Mouse (Mus musculus): ENCODE data around the gene Fos. TPM values are rescaled to one million over a fixed set of nuclear protein-coding genes. Genes with fewer than 3 reads are reported as not detected.
A peak's percentile ranks its signal among the peaks of the same experiment; 100 is the strongest.

The Fos gene
- total RNA-seq, 4 experiments from 2014 or later = 13.3 to 32.9 (median 13.7) TPM

DNA sequence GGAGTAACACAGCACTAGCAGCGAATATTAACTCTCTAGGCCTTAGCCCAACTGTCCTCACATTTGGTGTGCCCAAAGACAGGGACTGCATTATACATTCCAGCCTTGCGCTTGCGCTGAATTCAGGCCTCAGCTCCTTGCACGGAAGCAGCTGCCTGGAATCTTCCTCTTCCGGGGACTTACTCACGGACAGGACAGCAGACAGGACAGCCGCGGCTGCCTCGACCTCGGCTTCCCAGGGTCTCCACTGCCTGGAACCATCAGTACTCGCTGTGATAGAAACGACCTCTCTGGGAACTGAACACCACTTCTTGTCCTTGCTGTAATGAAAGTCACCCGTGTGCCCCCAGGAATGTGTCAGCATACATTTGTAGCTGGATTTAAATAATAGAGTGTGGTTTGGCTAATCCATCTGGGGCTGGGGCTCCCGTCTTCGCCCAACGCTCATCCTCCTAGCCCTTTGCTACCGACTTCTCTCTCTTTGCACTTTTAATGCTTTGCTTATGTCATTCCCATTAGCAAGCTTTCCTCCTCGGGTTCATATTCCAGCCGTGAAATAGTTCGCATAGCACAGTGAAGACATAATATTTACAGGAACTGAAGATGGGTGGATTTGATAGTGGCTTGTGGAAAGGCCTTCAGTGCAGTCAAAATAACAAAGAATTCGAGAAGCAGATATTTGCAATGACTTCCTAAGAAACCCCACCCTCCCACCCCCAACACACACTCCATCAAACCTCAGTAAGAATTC lies 11.6 kb upstream of the Fos start:
- no peak for DNase-seq

GRCm38 (mm10) chr12:85462802-85463201 lies 10.9 kb upstream of the Fos start:
- DNase-seq = no peak

GRCm38 (mm10) chr12:85464431-85464830 lies 9.3 kb upstream of the Fos start:
- no peak for DNase-seq

- no peak for DNase-seq
Observed at GRCm38 (mm10) chr12:85464902-85465301, 8.8 kb upstream of the Fos start.

- DNase-seq = no peak
Observed at GRCm38 (mm10) chr12:85467854-85468253, 5.8 kb upstream of the Fos start.

GRCm38 (mm10) chr12:85468666-85469065 lies 5.0 kb upstream of the Fos start:
- DNase-seq = no peak

DNA sequence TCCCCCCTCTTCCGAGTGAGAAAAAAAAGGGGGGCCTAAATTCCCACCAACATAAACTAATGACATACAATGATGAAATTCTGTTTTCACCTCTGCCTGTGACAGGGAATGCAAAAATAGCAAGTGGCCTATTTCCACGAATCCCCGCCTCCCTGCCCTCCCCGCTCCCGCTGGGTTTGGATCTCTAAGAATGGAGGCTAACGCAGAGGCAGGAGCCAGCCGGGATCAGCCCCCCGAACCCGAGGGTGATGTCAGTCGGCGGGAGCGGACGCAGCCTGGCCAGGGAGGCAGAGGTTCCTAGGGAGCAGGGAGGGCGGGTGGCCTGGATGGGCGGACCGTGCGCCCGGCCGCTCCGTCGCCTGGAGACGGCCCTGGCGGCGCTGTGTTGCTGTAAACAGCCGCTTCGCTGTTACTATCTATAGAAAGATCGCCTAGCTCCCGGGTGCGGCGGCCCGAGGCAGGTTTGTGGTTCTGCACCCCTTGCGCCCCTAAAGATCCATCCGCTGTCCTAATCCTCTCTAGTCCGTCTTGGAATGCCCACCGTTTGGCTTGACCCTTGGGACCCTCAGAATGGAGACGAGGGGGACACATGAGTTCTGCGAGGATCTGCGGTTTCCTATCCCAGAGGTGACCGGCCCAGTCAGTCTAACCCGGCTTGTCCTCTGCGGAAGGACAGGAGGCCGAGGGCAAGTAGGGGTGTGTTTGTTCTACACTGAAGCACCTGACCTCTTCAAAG lies 1.6 kb upstream of the Fos start:
- DNase-seq = peak; percentile 82

- DNase-seq = no peak
Observed at GRCm38 (mm10) chr12:85472656-85473410, 857 bp upstream of the Fos start.

GRCm38 (mm10) chr12:85474298-85475231 lies 875 bp downstream of the Fos start:
- DNase-seq = peak; percentile 68

- DNase-seq = no peak
Observed at GRCm38 (mm10) chr12:85475232-85475919, 1.7 kb downstream of the Fos start.

- no peak for DNase-seq
Observed at GRCm38 (mm10) chr12:85475920-85476828, 2.5 kb downstream of the Fos start.

DNA sequence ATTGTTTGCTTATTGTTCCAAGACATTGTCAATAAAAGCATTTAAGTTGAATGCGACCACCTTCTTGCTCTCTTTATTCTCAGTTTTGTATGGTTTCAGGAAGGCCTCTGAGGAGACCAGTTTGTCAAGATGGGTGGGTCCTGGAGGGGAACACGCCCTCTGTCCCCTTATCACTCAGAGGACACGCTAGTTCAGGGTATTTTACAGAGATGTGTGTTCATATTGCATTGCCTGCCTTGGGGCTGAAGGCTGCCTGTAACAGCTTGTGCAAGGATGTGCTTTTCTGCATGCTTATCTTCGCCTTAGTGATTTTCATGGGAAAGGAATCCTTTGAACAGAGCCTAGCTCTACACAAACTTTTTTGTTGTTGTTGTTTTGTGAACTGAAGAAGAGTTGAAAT lies 3.5 kb downstream of the Fos start:
- DNase-seq = no peak

GRCm38 (mm10) chr12:85477804-85478203 lies 4.1 kb downstream of the Fos start:
- DNase-seq = no peak

DNA sequence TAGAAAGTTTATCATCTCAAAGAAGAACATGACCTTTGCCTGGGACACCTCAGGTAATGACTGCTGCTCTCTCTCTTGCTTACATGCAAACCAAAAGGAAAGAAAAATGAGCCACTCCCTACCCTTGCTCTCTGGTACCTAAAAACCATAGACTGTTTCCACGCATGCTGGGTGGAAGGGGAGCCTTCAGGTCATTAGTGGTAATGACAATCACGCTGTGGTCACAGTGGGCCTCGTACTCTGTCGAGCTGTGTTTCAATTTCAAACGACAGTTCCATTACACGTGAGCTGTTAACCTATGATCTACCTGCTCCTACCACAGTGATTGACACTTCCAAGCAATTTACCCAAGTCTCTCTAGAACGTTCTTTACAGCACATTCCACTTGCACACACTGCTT lies 5.0 kb downstream of the Fos start:
- DNase-seq = no peak

- DNase-seq = no peak
Observed at GRCm38 (mm10) chr12:85479190-85479589, 5.5 kb downstream of the Fos start.

DNA sequence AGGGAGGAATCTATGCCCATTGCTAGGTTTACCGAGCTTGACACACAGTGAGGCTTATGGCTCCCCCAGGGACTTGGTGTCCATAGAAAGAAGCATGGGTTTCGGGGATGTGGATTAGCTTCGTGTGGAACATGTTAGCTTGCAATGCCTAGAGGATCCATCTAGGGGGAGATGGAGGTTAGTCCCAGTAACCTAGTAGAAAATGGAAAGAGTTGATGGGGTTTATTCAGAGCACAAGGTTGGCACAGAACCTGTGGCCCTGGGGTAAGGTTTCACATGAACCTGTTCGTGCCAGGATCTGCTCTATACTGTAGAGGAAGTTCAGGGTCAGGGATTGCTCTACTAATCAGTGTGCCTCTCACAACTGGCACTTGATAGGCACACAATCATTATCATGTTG lies 9.5 kb downstream of the Fos start:
- DNase-seq = no peak

DNA sequence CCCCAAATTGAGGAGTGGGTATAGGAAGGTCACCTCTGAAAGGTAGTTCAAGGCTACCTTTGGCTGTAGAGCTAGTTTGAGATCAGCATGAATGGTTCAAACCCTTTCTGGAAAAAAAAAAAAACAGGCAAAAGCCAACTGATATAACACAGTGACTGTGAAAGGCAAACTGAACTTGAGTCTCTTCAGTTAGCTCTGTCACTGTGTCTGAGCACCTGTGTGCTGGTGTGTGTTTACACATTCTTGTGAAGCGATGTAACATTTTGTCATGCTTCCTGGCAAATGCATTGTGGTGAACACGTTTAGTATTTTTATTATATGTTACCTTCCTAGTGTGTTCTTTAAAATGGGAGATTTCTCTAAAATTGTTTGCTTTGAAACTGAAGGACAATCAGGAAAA lies 11.0 kb downstream of the Fos start:
- no peak for DNase-seq

- DNase-seq = peak; percentile 95
Observed at GRCm38 (mm10) chr12:85485890-85486765, 12.4 kb downstream of the Fos start.

DNA sequence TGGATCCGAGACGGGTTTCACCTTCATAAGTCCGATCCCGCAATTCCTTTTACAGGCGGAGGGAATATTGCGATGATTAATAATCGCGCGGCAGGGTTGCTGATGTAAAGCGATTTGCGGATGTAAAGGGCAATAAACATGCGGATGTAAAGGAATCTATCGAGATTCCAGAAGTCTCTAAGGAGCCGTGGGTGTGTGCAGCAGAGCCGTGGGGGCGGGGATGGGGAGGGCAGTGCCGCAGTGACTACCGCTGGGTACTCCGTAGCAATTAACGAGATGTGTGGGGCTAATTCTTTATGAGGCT lies 13.0 kb downstream of the Fos start:
- no peak for DNase-seq

Data from adrenal gland, adult 8-10 months (tissue).